Mouse (Mus musculus) brain, embryonic 18.5 days (tissue): Measurements from ENCODE around the gene Gdpgp1.

Source experiments
- DNase-seq: peaks from one replicate; pipeline ENCODE4 v3.0.0-alpha.2; 2012; ENCODE audit warnings: low read depth, low spot score

Gene Gdpgp1

DNA sequence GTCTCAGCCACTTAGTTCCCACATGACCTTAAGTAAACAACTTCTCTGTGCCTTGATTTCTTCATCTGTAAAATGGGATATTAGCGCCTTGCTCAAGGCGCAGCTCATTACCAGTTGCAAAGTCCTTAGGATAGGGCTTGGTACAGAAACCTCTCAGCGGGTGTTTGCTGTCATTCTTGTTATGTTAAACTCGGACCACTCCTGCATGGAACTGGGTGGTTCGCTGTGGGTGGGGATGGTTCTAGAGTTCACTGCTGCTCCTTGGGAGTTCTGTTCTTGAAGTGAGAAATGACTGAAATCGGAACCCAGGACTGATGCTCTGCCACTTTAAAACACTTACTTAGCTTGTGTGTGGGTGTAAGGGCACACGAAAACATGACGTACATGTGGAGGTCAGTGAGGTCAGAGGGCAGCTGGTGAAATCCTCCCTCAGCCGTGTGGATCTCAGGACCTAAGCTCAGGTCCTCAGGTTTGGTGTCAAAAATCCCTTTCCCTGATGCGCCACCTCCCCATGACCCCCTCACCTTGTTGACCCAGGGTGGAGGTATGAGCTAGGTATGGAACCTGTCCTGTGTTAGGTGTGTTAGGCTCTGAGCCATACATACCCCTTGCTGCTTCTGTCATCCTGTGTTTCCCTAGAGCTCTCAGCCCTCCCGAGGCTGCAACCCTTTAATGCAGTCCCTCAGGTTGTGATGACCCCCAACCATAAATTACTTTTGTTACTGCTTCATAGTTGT is 32.6 kb upstream of the Gdpgp1 start:
- DNase-seq = no peak

DNA sequence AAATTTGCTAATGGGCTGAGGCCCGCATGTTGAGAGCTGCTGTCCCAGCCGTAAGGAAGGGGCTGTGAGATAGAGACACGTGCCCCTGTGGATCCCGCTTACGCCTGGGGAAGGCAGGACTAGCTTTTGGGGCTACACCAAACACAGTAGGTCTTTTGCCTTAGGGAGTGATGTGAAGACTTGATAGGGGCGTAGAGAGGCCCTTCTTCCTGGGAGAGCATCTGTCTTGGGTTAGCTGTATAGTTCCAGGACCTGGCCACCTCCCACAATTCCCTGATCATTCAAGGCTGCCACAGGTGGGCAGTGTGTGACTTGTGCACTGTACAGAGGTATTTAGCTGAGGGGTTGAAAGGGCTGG is 32.1 kb upstream of the Gdpgp1 start:
- no peak for DNase-seq

DNA sequence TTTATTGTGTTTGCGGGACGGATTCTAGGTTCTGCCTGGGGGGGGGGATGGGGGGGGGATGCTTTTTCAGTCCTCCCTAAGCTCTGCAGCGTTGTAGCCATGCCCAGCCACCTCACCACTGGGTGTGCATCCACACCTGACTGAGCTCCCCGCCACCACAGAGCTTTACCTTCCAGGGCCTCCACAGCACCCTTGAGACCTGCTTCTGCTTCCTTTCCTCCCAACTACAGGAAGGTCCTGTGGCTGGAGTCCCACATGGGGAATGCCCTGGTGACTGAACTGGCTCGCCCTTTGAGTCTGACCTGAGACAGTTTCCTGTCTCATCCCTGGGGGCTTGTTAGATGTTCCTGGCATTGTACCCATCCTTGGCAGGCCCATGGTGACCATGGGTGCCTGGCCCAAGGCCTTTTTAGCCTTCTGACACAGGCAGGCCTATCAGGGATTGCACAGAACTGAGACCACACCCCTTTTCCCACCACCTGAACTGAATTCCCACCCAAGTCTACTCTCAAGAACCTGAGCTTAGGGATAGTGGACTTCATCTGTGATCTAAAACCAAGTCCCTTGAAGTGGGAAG is 31.6 kb upstream of the Gdpgp1 start:
- no peak for DNase-seq

DNA sequence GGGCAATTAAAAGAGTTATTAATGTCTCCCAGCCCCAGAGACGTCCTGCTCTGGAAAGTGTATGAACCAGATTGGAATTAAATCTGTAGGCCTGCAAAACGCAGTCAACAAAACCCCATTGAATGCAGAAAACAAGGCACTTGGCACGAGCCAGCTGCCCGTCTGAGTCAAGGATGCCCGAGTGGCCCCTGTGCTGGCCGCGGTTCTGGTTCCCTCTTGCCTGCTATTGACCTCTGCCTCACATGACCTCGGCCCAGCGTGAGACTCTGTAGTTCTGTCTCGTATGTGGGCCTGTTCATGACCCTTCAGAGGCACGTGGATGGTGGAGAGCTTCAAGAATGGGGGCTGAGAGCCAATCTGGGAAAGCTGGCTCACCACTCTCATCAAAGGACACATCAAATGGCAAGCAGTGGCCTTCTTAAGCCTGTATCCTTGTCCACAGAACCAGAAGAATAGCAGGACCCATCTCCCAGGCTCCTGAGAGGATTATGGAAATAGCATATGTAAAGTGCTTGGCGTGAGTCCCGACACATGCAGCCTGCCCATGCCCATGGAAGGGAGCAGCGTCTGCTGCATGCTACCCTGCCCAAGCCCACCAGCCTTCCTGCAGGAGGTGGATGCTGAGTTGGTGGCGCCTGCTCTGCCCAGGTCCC is 30.7 kb upstream of the Gdpgp1 start:
- no peak for DNase-seq

DNA sequence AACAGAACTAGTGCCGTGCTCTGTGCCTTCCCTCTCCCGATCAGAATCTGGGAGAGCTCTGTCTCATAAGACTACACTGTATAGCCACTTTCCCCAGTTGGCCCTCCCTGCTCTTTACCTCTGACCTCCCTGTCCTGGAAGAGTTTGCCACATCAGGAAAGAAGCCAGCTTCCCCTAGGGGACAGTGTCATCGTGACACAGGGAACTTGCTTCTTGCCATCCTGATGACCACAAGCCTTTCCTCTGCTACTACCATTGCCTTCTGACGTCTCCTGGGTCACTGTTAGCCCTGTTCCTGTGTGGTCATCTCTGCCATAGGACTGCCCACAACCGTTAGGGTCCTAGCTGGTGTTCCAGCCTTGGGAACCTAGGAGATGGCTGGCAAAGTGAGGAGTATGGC is 29.7 kb upstream of the Gdpgp1 start:
- no peak for DNase-seq

DNA sequence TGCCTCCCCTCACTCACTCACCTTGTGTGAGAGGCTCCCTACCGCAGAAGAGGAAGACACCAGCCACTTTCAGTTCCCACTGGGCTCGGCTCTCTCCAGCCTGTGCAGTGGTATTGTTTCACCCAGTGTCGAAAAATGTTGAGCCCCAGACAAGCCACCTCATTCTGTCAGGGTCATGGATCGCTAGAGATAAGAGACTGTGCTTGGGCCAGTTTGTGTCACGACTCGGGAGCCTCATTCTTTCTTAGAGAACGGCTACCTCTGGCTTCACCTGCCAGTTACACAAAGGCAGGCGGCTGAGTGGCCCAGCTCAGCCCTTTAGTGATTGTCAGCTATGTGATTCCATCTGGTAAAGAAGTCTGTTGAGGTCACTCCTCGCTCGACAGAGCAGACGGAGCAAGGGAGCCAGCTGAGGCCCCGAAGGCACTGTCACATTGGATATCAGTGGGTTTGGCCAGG is 29.0 kb upstream of the Gdpgp1 start:
- DNase-seq = no peak

DNA sequence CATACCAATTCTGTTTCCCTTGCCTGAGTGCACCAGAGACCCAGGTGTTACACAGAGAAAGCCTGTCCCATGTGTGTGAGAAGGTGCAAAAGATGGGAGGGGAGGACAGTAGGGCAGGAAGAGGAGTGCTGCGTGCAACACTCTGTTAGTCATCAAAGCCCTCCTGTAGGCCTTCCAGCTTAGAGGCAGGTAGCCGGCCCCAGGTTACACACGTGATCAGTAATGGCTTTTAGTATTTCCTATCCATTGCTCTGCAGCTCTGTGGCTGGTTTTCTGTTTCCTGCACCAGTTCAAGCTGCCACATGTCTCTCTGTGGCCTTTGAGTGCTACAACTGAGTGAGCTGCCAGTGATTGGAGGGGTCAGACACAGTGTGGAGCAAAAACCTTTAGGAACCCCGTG is 28.3 kb upstream of the Gdpgp1 start:
- DNase-seq = no peak

DNA sequence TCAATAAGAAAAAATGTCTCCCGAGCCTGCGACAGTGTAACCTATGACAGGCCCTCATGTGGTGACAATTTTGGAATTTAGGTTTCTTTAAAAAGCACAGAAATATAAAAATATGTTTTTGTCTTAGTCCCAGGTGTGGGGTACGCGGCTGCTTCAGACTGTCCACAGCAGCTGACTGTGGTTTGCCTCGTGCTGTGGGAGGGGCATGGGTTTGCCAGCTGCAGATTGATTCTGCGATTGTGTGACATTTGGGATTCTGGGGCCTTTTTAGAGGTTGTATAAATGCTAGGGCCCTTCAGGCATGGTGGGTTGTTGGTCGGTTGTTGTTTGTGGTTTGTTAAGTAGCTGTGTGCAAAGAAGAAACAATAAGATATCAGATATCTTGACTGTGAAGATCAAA is 27.7 kb upstream of the Gdpgp1 start:
- no peak for DNase-seq

DNA sequence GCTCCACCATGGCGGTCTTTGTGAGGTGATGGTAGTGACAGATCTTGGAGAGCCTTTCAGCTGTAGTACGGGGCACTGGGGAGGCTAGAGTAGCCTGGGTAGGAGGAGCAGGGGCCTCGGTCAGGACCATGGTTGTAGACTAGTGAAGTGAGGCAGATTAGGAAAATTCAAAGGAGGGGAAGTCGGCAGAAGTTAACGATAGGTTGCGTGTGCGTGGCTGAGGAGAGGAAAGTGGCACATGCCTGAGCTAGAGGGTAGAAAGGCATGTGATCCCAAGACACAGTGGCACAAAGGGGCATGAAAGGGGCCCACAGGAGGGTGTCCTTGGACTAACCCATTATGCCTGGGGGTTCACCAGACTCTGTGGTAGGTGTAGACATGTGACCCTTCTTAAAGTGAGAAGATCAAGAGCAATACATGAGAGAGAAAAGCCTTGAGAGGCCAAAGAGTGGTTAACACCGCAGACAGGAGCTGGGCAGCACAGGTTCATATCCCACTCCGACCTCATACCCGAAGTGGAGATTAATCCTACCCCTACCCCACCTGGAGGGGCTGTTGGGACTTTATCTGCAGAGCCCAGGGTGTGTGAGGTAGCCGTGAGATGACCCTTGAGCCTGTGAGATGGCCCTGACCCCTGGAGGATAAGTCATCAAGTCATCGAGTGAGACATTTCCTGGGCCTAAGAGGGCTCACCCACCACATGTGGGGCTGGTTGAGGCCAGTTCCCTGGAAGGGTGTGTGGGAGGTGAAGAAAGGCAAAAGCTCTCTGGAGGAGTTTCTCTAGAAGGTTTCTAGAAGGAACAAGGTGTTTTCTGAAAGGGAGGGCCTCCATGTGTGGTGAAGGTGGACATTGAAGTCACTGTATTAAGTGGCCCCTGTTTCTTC is 26.7 kb upstream of the Gdpgp1 start:
- no peak for DNase-seq

DNA sequence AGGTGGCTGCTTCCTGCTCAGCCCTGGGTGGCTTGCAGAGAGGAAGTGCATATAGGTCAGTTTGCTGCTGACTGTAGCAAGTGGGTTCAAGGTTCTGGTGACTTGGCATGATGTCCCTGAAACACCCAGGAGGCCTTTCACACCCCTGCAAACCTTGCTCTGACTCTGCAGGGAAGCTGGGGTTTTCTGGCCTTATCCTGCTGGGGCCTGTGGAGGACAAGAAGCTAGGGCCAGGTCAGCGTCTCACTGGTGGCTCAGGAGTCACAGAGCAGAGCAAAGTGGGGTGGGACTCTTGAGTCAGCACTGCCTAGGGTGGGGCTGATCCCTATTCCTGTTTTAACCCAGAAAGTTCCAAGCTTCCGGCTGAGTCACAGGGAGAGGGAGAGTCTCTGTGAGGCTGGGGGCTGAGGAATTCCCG is 25.3 kb upstream of the Gdpgp1 start:
- no peak for DNase-seq

DNA sequence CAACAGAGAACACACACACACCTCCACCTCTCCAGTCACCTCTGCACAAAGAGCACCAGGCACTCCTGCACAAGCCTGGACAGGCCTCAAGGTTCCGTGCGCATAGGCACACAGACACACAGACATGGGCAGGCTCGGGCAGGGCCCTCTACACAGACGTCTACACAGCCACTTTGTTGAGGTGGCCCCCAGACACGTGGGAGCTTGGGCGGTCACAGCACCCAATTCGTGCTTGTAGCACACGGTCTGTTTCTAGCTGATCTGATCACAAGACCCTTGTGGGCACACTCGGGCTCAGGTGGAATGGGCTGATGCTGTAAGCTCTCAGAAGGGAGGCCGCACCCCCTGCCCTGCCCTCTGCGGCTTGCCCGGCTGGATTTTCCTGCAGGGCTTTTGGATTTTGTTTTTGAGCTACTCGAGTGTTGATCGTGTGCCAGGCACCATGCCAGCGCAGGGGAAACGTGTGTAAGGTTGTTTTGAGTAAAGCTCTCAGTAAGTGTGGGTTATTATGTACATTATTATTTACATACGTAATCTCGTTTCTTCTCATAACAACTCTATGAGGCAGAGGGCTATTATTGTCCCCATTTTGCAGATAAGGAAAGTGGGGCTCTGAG is 24.5 kb upstream of the Gdpgp1 start:
- no peak for DNase-seq

DNA sequence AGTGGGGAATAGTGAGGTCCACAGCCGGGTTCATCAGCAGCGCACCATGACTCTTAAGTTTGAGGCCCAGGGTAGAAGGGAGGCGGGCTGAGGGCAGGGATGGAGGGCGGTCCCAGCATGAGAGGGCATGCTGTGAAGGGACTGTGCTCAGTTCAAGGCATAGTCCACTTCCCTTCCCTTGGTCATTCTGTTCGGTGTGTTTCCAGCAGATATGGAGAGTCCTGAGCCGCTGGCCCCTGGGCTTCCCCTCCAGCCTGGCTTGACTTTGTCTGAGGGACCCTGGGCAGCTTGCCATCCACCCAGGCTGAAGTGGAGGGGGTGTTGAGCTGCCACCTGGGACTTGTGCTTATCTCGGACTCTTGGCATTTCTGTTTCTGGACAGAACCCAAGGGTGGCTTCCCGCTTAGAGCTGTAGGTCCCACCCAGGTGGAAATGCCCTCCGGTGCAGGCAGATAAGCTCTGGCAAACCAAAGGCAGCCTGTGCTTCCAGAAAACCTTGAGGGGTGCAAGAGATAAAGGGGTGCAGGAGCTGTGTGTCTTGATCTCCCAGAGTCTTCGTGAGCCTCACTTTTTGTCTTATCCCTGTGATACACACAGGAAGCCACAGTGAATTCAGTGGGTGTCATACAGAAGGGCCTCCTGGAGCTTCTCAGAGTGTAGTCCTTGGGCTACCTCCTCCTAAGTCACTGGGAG is 23.8 kb upstream of the Gdpgp1 start:
- no peak for DNase-seq

DNA sequence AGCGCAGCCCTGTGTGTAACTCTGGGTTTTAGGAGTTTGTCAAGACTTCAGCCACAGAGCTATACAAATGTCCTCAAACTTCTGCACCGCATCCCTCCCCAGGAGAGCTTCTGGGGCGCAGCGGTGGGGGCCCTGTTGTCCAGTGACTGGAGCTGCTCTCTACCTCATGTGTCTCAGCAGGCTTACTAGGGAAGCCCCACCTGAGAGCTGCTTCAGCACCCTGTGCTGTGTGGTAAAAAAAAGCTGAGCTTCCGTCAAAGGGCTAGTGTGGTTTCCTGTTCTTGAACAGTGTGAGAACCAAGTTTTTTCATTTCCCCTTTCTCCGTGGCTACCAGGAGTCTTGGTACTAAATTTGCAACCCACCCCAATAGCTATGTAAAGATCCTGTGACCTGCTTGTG is 23.0 kb upstream of the Gdpgp1 start:
- no peak for DNase-seq

DNA sequence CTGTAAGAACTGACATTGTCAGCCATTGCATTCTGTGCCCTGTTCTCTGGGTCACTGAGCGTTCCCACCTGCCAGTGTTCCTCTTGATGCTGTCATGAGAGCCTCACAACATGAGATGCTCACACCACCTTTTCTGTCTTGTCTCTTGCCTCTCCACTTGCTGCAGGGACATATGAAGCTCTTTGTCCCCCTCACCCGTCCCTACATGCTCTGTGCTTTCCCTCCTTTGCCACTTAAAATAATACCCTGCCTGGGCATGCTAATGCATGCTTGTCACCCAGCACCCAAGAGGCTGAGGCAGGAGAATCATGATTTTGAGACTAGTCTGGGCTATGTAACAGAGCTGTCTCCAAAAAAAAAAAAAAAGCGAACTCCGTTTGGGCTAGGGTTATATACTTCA is 21.7 kb upstream of the Gdpgp1 start:
- DNase-seq = no peak

DNA sequence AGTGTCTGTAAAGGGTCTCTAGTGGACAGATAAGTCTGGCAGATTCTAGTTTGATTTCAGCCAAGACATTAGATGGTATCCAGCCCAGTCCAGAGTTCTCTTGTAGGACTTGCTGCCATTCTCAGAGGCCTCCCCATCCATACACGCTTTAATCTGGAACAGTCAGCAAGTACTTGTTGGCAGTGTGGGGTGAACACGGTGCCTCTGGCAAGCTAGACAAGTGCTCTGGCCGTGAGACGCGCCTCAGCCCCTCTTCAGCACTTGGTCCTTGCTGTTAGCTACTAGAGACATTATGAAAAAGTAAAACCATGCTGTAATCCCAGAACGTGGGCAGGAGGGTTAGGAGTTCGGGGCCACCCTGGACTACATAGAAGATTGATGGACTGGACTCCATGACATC is 19.1 kb upstream of the Gdpgp1 start:
- DNase-seq = no peak

DNA sequence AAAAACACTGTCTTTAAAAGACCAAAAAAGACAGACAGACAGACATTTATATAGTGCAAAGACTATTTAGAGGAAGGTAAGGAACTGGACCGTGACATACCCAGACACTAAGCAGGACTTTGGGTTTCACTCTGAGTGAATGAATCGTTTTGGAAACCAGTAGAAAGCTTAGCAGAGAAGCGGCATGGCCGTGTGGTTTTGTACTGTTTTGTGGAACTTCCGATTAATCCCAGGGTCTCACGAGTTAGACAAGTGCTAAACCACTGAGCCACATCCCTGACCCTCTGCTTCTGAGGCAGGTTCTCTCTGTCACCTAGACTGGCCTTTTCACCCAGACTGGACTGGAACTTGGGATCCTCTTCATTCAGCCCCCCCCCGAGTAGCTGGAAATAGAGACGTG is 18.2 kb upstream of the Gdpgp1 start:
- DNase-seq = no peak

DNA sequence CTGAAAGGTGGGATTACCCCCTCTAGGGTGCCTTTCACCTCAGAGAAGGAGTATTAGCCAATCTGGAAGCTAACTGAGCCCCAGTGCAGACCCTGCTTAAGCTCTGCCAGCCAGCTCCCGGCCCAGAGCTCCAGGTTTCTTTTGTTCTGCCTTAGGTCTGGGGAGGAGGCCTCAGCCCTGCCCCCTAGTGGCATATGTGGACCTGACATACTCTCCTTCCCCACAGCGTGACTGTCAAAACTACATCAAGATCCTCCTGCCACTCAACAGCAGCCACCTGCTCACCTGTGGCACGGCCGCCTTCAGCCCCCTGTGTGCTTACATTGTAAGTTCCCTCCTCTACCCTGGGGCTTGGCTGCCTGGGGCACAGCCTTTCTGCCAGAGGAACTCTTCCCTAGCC is 17.3 kb upstream of the Gdpgp1 start:
- no peak for DNase-seq

DNA sequence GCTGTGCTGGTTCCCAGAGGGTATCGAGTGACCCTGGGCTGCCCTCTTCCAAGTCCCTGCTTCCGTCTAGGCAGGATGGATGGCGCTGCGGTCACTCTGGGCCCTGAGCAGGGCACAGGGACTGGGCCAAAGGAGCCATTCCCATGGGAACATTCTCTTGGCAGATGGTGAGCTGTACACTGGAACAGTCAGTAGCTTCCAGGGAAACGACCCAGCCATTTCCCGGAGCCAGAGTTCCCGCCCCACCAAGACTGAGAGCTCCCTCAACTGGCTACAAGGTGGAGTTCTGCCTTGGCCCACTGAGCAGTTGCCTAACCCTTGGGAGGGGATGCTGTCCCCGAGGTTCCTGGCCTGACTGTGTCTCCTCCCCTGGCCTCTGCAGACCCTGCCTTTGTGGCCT is 16.1 kb upstream of the Gdpgp1 start:
- DNase-seq = no peak

DNA sequence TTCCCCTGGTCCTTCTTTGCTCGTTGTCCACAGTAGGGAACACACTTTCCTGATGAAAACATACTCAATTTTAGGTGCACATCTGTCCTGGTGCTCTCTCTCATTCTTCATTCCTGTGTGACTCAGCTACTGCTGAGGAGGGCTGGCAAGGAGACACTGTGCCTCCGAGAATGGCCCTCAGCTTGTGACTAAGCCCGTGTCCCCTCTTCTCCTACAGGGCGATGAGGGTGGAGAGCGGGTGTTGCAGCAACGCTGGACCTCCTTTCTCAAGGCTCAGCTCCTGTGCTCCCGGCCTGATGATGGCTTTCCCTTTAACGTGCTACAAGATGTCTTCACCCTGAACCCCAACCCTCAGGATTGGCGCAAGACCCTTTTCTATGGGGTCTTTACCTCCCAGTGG is 14.0 kb upstream of the Gdpgp1 start:
- no peak for DNase-seq

DNA sequence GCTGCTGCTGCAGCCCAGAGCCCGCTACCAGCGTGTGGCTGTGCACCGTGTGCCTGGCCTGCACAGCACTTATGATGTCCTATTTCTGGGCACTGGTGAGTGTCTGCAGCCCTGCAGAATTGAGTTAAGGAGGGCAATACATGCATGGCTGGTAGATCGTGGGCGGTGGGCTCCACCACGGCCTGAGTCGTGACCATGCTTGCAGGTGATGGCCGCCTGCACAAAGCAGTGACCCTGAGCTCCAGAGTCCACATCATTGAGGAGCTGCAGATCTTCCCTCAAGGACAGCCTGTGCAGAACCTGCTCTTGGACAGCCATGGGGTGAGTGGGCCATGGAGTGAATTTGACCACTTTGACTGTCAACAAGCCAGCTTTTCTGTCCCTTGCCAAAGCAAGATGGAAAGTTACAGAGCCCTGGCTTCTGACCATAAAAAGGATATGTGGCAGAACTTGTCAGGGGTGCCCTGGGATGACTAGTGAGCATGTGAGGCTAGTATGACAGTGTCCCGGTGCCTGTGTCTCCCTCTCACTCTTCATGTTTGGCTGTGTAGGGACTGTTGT is 12.3 kb upstream of the Gdpgp1 start:
- DNase-seq = no peak

DNA sequence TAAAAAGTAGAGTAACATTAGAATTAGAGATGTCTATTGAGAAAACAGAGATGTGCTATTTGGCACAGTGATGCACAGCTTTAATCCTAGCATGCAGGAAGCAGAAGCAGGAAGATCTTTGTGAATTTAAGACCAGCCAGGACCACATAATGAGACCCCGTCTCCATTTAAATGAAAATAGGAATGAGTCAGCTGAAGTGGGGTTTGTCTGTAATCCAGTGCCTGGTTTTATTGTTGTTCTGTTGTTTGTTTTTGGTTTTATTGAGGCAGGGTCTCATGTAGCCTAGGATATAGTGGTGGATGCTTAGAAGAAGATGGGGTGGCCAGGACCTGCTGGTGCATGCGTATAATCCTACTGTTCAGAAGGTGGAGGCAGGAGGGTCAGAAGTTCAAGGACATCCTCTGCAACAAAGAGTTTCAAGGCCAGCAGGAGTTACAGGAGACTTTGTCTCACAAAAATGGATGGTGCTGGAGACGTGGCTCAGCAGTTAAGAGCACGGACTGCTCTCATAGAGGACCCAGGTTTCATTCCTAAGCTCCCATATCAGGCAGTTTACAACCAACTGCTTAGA is 11.4 kb upstream of the Gdpgp1 start:
- DNase-seq = no peak
